Mouse (Mus musculus) CH12.LX (cell line): Measurements from ENCODE around the gene Slc24a3. TPM values are rescaled to one million over a fixed set of nuclear protein-coding genes. Genes with fewer than 3 reads are reported as not detected.

Experiments used
- DNase-seq: peaks from one replicate; pipeline ENCODE4 v3.0.0-alpha.2; 2013; ENCODE audit errors: extremely low read depth
- H3K27ac ChIP-seq: 2 replicates; pipeline ENCODE4 v1.5.1; 2012; ENCODE audit warnings: low read depth, mild to moderate bottlenecking, control low read depth, moderate library complexity; ENCODE audit not compliant: insufficient read depth
- H3K27me3 ChIP-seq: replicated peaks from 2 replicates; pipeline ENCODE3; 2012; ENCODE audit warnings: inconsistent platforms
- H3K36me3 ChIP-seq, 2 experiments: replicated peaks in 1 of 2; 2 replicates each; pipeline versions ENCODE3 to v1.6.1; 2012; ENCODE audit warnings: inconsistent platforms in 1 of 2, low read length in 1 of 2, mild to moderate bottlenecking in 1 of 2, mixed read lengths in 1 of 2, moderate library complexity in 1 of 2; ENCODE audit not compliant: control insufficient read depth in 1 of 2, insufficient read depth in 1 of 2
- H3K4me1 ChIP-seq, 2 experiments: 2 replicates each; pipeline ENCODE4 v1.6.1; 2012; ENCODE audit warnings: inconsistent platforms in 1 of 2, moderate library complexity in 1 of 2; ENCODE audit not compliant: insufficient read depth in 2 of 2, control insufficient read depth in 1 of 2
- H3K4me2 ChIP-seq: 2 replicates; pipeline ENCODE4 v1.6.1; 2012; ENCODE audit warnings: low read depth, mild to moderate bottlenecking, control low read depth; ENCODE audit not compliant: poor library complexity, insufficient read depth, severe bottlenecking
- H3K4me3 ChIP-seq, 3 experiments: fragments of 150-350 bp in 1 of 3; sonication (generic) in 1 of 3; replicated peaks in 1 of 3; 2 replicates each; pipeline versions ENCODE3 to v1.5.1; 2011 to 2012; ENCODE audit warnings: low read depth in 2 of 3, low read length in 2 of 3, mild to moderate bottlenecking in 2 of 3, moderate library complexity in 2 of 3, control low read depth in 1 of 3, improper control_type of control experiment in 1 of 3, inconsistent platforms in 1 of 3, mixed read lengths in 1 of 3; ENCODE audit not compliant: poor library complexity in 1 of 3
- H3K79me2 ChIP-seq: replicated peaks from 2 replicates; pipeline ENCODE4 v1.6.1; 2012; ENCODE audit warnings: mild to moderate bottlenecking, moderate library complexity; ENCODE audit not compliant: control insufficient read depth, poor library complexity, insufficient read depth, severe bottlenecking; ENCODE audit errors: extremely low read depth
- H3K9ac ChIP-seq: 2 replicates; pipeline ENCODE4 v1.6.1; 2012; ENCODE audit warnings: low read depth, mild to moderate bottlenecking, control low read depth, moderate library complexity; ENCODE audit not compliant: insufficient read depth
- H3K9me3 ChIP-seq: replicated peaks from 2 replicates; pipeline ENCODE3; 2012; ENCODE audit warnings: low read length, inconsistent platforms, mixed read lengths
- CTCF ChIP-seq, 2 experiments: IDR thresholded peaks in 1 of 2; conservative IDR thresholded peaks in 1 of 2; 2 replicates each; pipeline ENCODE4 v1.5.1; 2011 to 2012; ENCODE audit warnings: low read depth in 2 of 2, low read length in 2 of 2, improper control_type of control experiment in 1 of 2, inconsistent platforms in 1 of 2, mild to moderate bottlenecking in 1 of 2, moderate library complexity in 1 of 2
- ELF1 ChIP-seq: IDR thresholded peaks from 2 replicates; pipeline ENCODE4 v1.6.1; 2014; ENCODE audit warnings: low read depth, mild to moderate bottlenecking, inconsistent platforms, low read length, improper control_type of control experiment
- EP300 ChIP-seq: IDR thresholded peaks from 2 replicates; pipeline ENCODE4 v1.6.1; 2011; ENCODE audit warnings: low read length, improper control_type of control experiment
- HCFC1 ChIP-seq: IDR thresholded peaks from 2 replicates; pipeline ENCODE4 v1.6.1; 2012; ENCODE audit warnings: low read depth, mild to moderate bottlenecking, inconsistent platforms, low read length, improper control_type of control experiment
- IRF4 ChIP-seq: IDR thresholded peaks from 2 replicates; pipeline ENCODE4 v1.6.1; 2014; ENCODE audit warnings: low read depth, mild to moderate bottlenecking, inconsistent platforms, low read length, improper control_type of control experiment
- JUND ChIP-seq: conservative IDR thresholded peaks from 2 replicates; pipeline ENCODE4 v1.6.1; 2011; ENCODE audit warnings: low read depth, low read length, improper control_type of control experiment
- KAT2A ChIP-seq: IDR thresholded peaks from 2 replicates; pipeline ENCODE4 v1.6.1; 2012; ENCODE audit warnings: low read length, improper control_type of control experiment, inconsistent platforms; ENCODE audit not compliant: insufficient replicate concordance
- MAFK ChIP-seq: IDR thresholded peaks from 2 replicates; pipeline ENCODE4 v1.6.1; 2011; ENCODE audit warnings: low read length, improper control_type of control experiment; ENCODE audit not compliant: insufficient replicate concordance
- MAZ ChIP-seq: IDR thresholded peaks from 2 replicates; pipeline ENCODE4 v1.6.1; 2012; ENCODE audit warnings: low read depth, mild to moderate bottlenecking, inconsistent platforms, low read length, improper control_type of control experiment, moderate library complexity
- MEF2A ChIP-seq: IDR thresholded peaks from 2 replicates; pipeline ENCODE4 v1.6.1; 2014; ENCODE audit warnings: low read depth, mild to moderate bottlenecking, inconsistent platforms, low read length, improper control_type of control experiment, borderline replicate concordance
- MYC ChIP-seq: IDR thresholded peaks from 2 replicates; pipeline ENCODE4 v1.6.1; 2011; ENCODE audit warnings: low read depth, mild to moderate bottlenecking, improper control_type of control experiment, low read length
- NRF1 ChIP-seq: IDR thresholded peaks from 2 replicates; pipeline ENCODE4 v1.6.1; 2014; ENCODE audit warnings: low read depth, mild to moderate bottlenecking, inconsistent platforms, low read length, improper control_type of control experiment, moderate library complexity
- PAX5 ChIP-seq: IDR thresholded peaks from 2 replicates; pipeline ENCODE4 v1.6.1; 2012; ENCODE audit warnings: low read length, inconsistent platforms, mixed read lengths
- POLR2A ChIP-seq: IDR thresholded peaks from 2 replicates; pipeline ENCODE4 v1.6.1; 2011; ENCODE audit warnings: low read depth, mild to moderate bottlenecking, improper control_type of control experiment, low read length
- POLR2AphosphoS2 ChIP-seq: IDR thresholded peaks from 2 replicates; pipeline ENCODE4 v1.6.1; 2011; ENCODE audit warnings: low read depth, low read length, improper control_type of control experiment
- RCOR1 ChIP-seq: conservative IDR thresholded peaks from 2 replicates; pipeline ENCODE4 v1.6.1; 2012; ENCODE audit warnings: low read depth, mild to moderate bottlenecking, inconsistent platforms, low read length, improper control_type of control experiment
- SMC3 ChIP-seq: IDR thresholded peaks from 2 replicates; pipeline ENCODE4 v1.6.1; 2011; ENCODE audit warnings: low read depth, low read length, improper control_type of control experiment
- TCF12 ChIP-seq: IDR thresholded peaks from 2 replicates; pipeline ENCODE4 v1.6.1; 2014; ENCODE audit warnings: low read depth, mild to moderate bottlenecking, inconsistent platforms, low read length, improper control_type of control experiment
- UBTF ChIP-seq: IDR thresholded peaks from 2 replicates; pipeline ENCODE4 v1.6.1; 2012; ENCODE audit warnings: low read depth, mild to moderate bottlenecking, inconsistent platforms, low read length, improper control_type of control experiment, moderate library complexity
- USF1 ChIP-seq: IDR thresholded peaks from 2 replicates; pipeline ENCODE4 v1.6.1; 2014; ENCODE audit warnings: low read depth, mild to moderate bottlenecking, inconsistent platforms, low read length, improper control_type of control experiment
- USF2 ChIP-seq: conservative IDR thresholded peaks from 2 replicates; pipeline ENCODE4 v1.6.1; 2011; ENCODE audit warnings: low read depth, low read length, improper control_type of control experiment
- ZC3H11A ChIP-seq: IDR thresholded peaks from 2 replicates; pipeline ENCODE4 v1.6.1; 2012; ENCODE audit warnings: low read depth, mild to moderate bottlenecking, inconsistent platforms, low read length, improper control_type of control experiment
- ZKSCAN1 ChIP-seq: IDR thresholded peaks from 2 replicates; pipeline ENCODE4 v1.6.1; 2012; ENCODE audit warnings: low read depth, inconsistent platforms, low read length, improper control_type of control experiment, borderline replicate concordance
- ZMIZ1 ChIP-seq: IDR thresholded peaks from 2 replicates; pipeline ENCODE4 v1.6.1; 2012; ENCODE audit warnings: low read depth, mild to moderate bottlenecking, inconsistent platforms, low read length, improper control_type of control experiment
- ZNF384 ChIP-seq: IDR thresholded peaks from 2 replicates; pipeline ENCODE4 v1.6.1; 2012; ENCODE audit warnings: low read depth, low read length, improper control_type of control experiment, inconsistent platforms
- dilution Hi-C: fragments of 300-500 bp; cut with MboI; formaldehyde crosslinking; loops from 2 replicates; pipeline ENCODE4 v1.14.3; 2020; ENCODE audit warnings: low sequenced_read_pairs; ENCODE audit not compliant: extremely low pct_unique_long_range_greater_than_20kb, extremely low pct_ligation_motif_present
- in situ Hi-C: fragments of 300-500 bp; cut with MboI; formaldehyde crosslinking; loops from 3 replicates; pipeline ENCODE4 v1.14.3; 2019; ENCODE audit warnings: low sequenced_read_pairs, low pct_ligation_motif_present, low pct_unique_long_range_greater_than_20kb, mixed read lengths
- polyA plus RNA-seq: library from polyadenylated mRNA; unstranded; fragments of >175 nt; gene quantifications from 2 replicates; pipeline ENCODE4 v1.2.1, GENCODE M21; 2012; ENCODE audit warnings: low read depth; ENCODE audit not compliant: insufficient read length
- total RNA-seq, 2 experiments: library from RNA; depleted of rRNA; stranded (reverse); fragments of 300-350 nt in 1 of 2; fragments of >200 nt in 1 of 2; gene quantifications; 2 replicates each; pipeline ENCODE4 v1.2.3; 2012 to 2014

Slc24a3 gene
- total and polyA plus RNA-seq, 3 experiments = not detected

DNA sequence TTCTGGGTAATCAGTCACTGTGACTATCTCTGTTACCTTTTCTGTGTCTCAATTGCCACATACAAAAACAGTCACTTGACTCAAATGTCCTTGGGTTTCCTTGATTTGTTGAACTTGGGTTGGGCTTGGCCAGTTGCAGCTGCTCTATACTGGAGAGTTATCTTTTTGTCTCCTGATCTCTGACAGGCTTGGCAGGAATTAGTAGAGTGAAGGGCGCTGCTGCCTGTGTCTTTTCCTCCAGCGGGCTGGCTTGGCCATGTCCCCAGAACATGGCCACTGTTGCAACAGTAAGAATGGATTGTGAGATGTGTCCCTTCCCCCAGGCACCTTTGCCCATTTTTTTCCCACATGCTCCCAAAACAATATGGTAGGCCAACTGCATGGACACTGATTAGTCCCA lies 340.1 kb downstream of the Slc24a3 start:
- DNase-seq = no peak
- no peaks in the 10 kb centered on the region for H3K79me2 ChIP-seq
- in situ Hi-C loops = no loop called here
- H3K27me3 ChIP-seq = peaks cover 6% of the 10 kb centered on the region
- no peak overlapping the region for H3K4me3 ChIP-seq
- H3K4me2 ChIP-seq = no peak overlapping the region
- no peaks in the 10 kb centered on the region for H3K9me3 ChIP-seq
- no peaks in the 10 kb centered on the region for H3K36me3 ChIP-seq
- dilution Hi-C loops = no loop called here
- TF ChIP-seq ZC3H11A (no peak), MAZ (no peak), IRF4 (no peak), ELF1 (no peak), CTCF (conservative IDR thresholded peaks at IDR 0.05 in 1 of 2, IDR thresholded peaks at IDR 0.05 in 1 of 2; ENCODE audit: low read depth in 2 of 2, low read length in 2 of 2) (no peak), POLR2A (no peak), PAX5 (no peak), MAFK (no peak), UBTF (no peak)
- no peak overlapping the region for H3K27ac ChIP-seq
- no peak overlapping the region for H3K9ac ChIP-seq
- H3K4me1 ChIP-seq = no peaks in the 10 kb centered on the region; a peak in 1 of 4 replicates

DNA sequence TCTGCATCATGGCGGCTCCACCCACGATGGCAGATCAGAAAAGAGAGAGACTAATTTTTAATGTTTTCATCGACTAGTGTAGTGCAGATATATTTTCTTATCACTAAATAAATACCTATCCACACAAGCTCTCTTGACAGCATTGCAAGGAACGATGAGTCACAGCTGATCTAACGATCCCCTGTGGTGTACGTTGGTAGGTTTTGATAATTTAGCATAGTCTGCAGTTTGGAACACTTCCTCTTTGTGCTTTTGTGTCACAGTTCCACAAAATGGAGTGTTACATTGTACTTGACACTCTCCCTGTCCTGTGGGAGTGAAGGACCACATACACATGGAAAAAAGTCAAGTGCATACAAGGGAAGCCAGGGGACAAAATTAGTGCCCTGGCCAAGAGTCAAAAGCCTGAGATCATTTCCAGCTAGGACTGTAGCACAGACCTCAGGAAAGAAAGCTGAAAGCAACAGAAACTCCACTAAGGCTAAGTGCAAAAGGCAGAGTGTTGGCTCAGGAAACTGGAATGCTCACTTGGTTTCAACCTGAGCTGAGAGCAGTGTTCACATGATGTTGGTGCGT lies 343.2 kb downstream of the Slc24a3 start:
- Histone ChIP-seq H3K9me3 (no peaks in the 10 kb centered on the region), H3K36me3 (no peaks in the 10 kb centered on the region), H3K27me3 (peaks cover 4% of the 10 kb centered on the region), H3K79me2 (no peaks in the 10 kb centered on the region), H3K4me1 (no peaks in the 10 kb centered on the region; a peak in 1 of 4 replicates), H3K27ac (no peak overlapping the region), H3K9ac (no peak overlapping the region), H3K4me2 (no peak overlapping the region), H3K4me3 (no peak overlapping the region)
- no peak for TF ChIP-seq SMC3
- TF ChIP-seq RCOR1 = no peak
- no peak for TF ChIP-seq EP300
- TF ChIP-seq TCF12 = no peak
- no peak for TF ChIP-seq USF2
- TF ChIP-seq NRF1 = no peak
- TF ChIP-seq UBTF = no peak
- TF ChIP-seq USF1 = no peak
- TF ChIP-seq ZNF384 = no peak
- TF ChIP-seq MYC = no peak
- TF ChIP-seq ZMIZ1 = no peak
- TF ChIP-seq ZKSCAN1 = no peak
- no peak for TF ChIP-seq POLR2AphosphoS2
- no peak for TF ChIP-seq MEF2A
- no peak for TF ChIP-seq HCFC1
- no peak for TF ChIP-seq JUND
- TF ChIP-seq KAT2A = no peak
- DNase-seq = no peak
- dilution Hi-C loops (no loop called here), in situ Hi-C loops (loop anchor here (10.0 kb wide), 1 partner anchor 346 kb away; the partner anchor contains the start of gene Slc24a3)
